ENCODE assay signal across 28 mouse cellular contexts in the genomic region with DNA sequence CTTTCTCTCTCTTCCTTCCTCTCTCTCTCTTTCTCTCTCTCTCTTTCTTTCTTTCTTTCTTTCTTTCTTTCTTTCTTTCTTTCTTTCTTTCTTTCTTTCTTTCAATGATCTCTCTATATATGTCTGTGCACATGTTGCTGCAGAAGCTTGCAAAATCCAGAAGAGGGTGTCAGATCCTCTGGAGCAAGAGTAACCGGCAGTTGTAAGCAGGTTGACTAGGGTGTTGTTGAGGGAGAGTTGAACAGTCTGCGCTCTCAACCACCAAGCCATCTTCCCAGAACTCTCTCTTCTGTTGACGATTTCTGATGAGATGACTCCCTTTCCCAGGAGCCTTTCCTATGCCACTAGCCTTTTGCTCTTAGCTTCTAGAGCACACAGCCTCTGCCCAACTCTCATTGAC. TPM values are rescaled to one million over a fixed set of nuclear protein-coding genes. Genes with fewer than 3 reads are reported as not detected.
DNase-seq lines count a peak whose midpoint lies in the region; ATAC-seq and TF ChIP-seq lines count a peak whose summit lies in the region.
"Had no signal": no experiment of that assay in that cellular context is flagged by ENCODE, and none has a peak within 500 bp of the region (broad histone marks: within the 10 kb centered on the region; RNA-seq: fewer than 3 reads in every experiment).

No protein-coding gene starts in this region.

- intact Hi-C loops in heart, adult 2 months (cut with DNase I): no loop called here

- no peak overlapping the region for H3K9ac ChIP-seq in heart, postnatal 0 days (replicated peaks; ENCODE audit: low read depth, low read length)
- H3K9ac ChIP-seq in heart, adult 2 months (ENCODE audit: low read depth, low read length): no peak overlapping the region
- H3K9ac ChIP-seq in liver, adult 2 months (ENCODE audit: low read depth, low read length): 0 out of 2 replicates have a peak overlapping the region, but pooled peaks have one; percentile 34
- no peak overlapping the region for H3K9ac ChIP-seq in liver, embryonic 12.5 days
- H3K9ac ChIP-seq in midbrain, postnatal 0 days (replicated peaks; ENCODE audit: low read length, poor library complexity, severe bottlenecking): no peak overlapping the region
- no peak overlapping the region for H3K9ac ChIP-seq in midbrain, embryonic 14.5 days (replicated peaks; ENCODE audit: low read length)
- H3K9ac ChIP-seq: embryonic facial prominence, embryonic 12.5 days; forebrain, embryonic 15.5 days; heart, embryonic 12.5 days had no signal

- DNase-seq in heart, postnatal 0 days (ENCODE audit: low spot score): no peak
- no peak for DNase-seq in heart, adult 2 months
- peak; percentile 63 for DNase-seq in liver, adult 2 months (ENCODE audit: extremely low read depth, low read depth, low spot score)
- no peak for DNase-seq in midbrain, postnatal 0 days (ENCODE audit: low spot score)
- no peak for DNase-seq in midbrain, embryonic 14.5 days
- DNase-seq in right cerebral cortex, postnatal 10 days (ENCODE audit: low spot score in 2 of 2): no peak
- DNase-seq: adrenal gland, postnatal 10 days; B cell, adult 2 months; cerebellum, adult 11 months; cerebellum, adult 8-10 months; cerebellum, postnatal 14 days; gastrocnemius, postnatal 14 days; heart, postnatal 36 days had no signal

- H3K36me3 ChIP-seq in heart, postnatal 0 days (replicated peaks; ENCODE audit: control insufficient read depth, insufficient read depth, low read length): no peaks in the 10 kb centered on the region
- H3K36me3 ChIP-seq in heart, adult 2 months (ENCODE audit: control insufficient read depth, insufficient read depth, low read length): no peaks in the 10 kb centered on the region
- no peaks in the 10 kb centered on the region for H3K36me3 ChIP-seq in liver, adult 2 months (ENCODE audit: control insufficient read depth, insufficient read depth, low read length)
- H3K36me3 ChIP-seq in liver, embryonic 12.5 days: no peaks in the 10 kb centered on the region
- H3K36me3 ChIP-seq in midbrain, postnatal 0 days (ENCODE audit: insufficient read depth, low read length): no peaks in the 10 kb centered on the region
- H3K36me3 ChIP-seq in midbrain, embryonic 14.5 days (ENCODE audit: control insufficient read depth, insufficient read depth, low read length): no peaks in the 10 kb centered on the region
- H3K36me3 ChIP-seq: embryonic facial prominence, embryonic 12.5 days; forebrain, embryonic 15.5 days; G1E; heart, embryonic 12.5 days had no signal

- no peak overlapping the region for H3K4me3 ChIP-seq in heart, postnatal 0 days (ENCODE audit: low read depth, low read length)
- H3K4me3 ChIP-seq in heart, adult 2 months: no peak overlapping the region
- H3K4me3 ChIP-seq in liver, adult 2 months (ENCODE audit: insufficient read depth, low read depth, low read length): no peak overlapping the region
- H3K4me3 ChIP-seq in liver, embryonic 12.5 days: no peak overlapping the region
- no peak overlapping the region for H3K4me3 ChIP-seq in midbrain, postnatal 0 days (ENCODE audit: low read depth, low read length)
- H3K4me3 ChIP-seq in midbrain, embryonic 14.5 days (replicated peaks; ENCODE audit: low read depth, low read length): no peak overlapping the region
- H3K4me3 ChIP-seq: embryonic facial prominence, embryonic 12.5 days; forebrain, embryonic 15.5 days; heart, embryonic 12.5 days had no signal

- 0 out of 2 replicates have a peak, but pooled peaks have one; percentile 11 for TF ChIP-seq CTCF in heart, postnatal 0 days (IDR thresholded peaks at IDR 0.05; ENCODE audit: low read depth)
- no peak for TF ChIP-seq CTCF in heart, adult 2 months (IDR thresholded peaks at IDR 0.05)
- no peak for TF ChIP-seq CTCF in liver, adult 2 months (IDR thresholded peaks at IDR 0.05; ENCODE audit: low read depth, low read length)
- TF ChIP-seq CTCF in midbrain, postnatal 0 days (IDR thresholded peaks at IDR 0.05): 0 out of 2 replicates have a peak, but pooled peaks have one; percentile 15

- H3K27me3 ChIP-seq in heart, postnatal 0 days (ENCODE audit: control insufficient read depth, insufficient read depth, low read length): no peaks in the 10 kb centered on the region
- no peaks in the 10 kb centered on the region for H3K27me3 ChIP-seq in heart, adult 2 months (ENCODE audit: control insufficient read depth, insufficient read depth, low read length)
- H3K27me3 ChIP-seq in liver, adult 2 months (ENCODE audit: control insufficient read depth, insufficient read depth, low read length): no peaks in the 10 kb centered on the region
- H3K27me3 ChIP-seq in liver, embryonic 12.5 days (replicated peaks): no peaks in the 10 kb centered on the region
- no peaks in the 10 kb centered on the region for H3K27me3 ChIP-seq in midbrain, postnatal 0 days (ENCODE audit: insufficient read depth, low read length)
- no peaks in the 10 kb centered on the region for H3K27me3 ChIP-seq in midbrain, embryonic 14.5 days (ENCODE audit: control insufficient read depth, insufficient read depth, low read length)
- H3K27me3 ChIP-seq: embryonic facial prominence, embryonic 12.5 days; forebrain, embryonic 15.5 days; heart, embryonic 12.5 days had no signal

- H3K9me3 ChIP-seq in heart, postnatal 0 days (replicated peaks; ENCODE audit: control insufficient read depth, low read length): no peaks in the 10 kb centered on the region
- H3K9me3 ChIP-seq in liver, embryonic 12.5 days (replicated peaks): no peaks in the 10 kb centered on the region
- no peaks in the 10 kb centered on the region for H3K9me3 ChIP-seq in midbrain, postnatal 0 days (ENCODE audit: low read length)
- no peaks in the 10 kb centered on the region for H3K9me3 ChIP-seq in midbrain, embryonic 14.5 days (ENCODE audit: control insufficient read depth, low read length)
- H3K9me3 ChIP-seq: embryonic facial prominence, embryonic 12.5 days; forebrain, embryonic 15.5 days; heart, embryonic 12.5 days had no signal

- 70% methylated on average over 3 of the region's 3 CpGs for WGBS in heart, postnatal 0 days
- WGBS in heart, adult 2 months: 78% methylated on average over 3 of the region's 3 CpGs
- 36% methylated on average over 3 of the region's 3 CpGs for WGBS in liver, adult 2 months
- WGBS in liver, embryonic 12.5 days (ENCODE audit: insufficient replicate concordance): 67% methylated on average over 3 of the region's 3 CpGs
- WGBS in midbrain, postnatal 0 days: 85% methylated on average over 3 of the region's 3 CpGs
- 84% methylated on average over 3 of the region's 3 CpGs for WGBS in midbrain, embryonic 14.5 days

- no peak for TF ChIP-seq EP300 in heart, postnatal 0 days (IDR thresholded peaks at IDR 0.05; ENCODE audit: low read depth)
- no peak for TF ChIP-seq EP300 in heart, adult 2 months (IDR thresholded peaks at IDR 0.05; ENCODE audit: insufficient read depth, low read depth, low read length)

- H3K4me1 ChIP-seq in heart, postnatal 0 days (ENCODE audit: control insufficient read depth, insufficient read depth): no peaks in the 10 kb centered on the region
- H3K4me1 ChIP-seq in heart, adult 2 months (ENCODE audit: control insufficient read depth, insufficient read depth, low read length): no peaks in the 10 kb centered on the region
- peaks cover 31% of the 10 kb centered on the region for H3K4me1 ChIP-seq in liver, adult 2 months (ENCODE audit: control insufficient read depth, insufficient read depth, low read length)
- peaks cover 17% of the 10 kb centered on the region for H3K4me1 ChIP-seq in liver, embryonic 12.5 days
- no peaks in the 10 kb centered on the region for H3K4me1 ChIP-seq in midbrain, postnatal 0 days (ENCODE audit: insufficient read depth, low read length)
- H3K4me1 ChIP-seq in midbrain, embryonic 14.5 days (ENCODE audit: control insufficient read depth, insufficient read depth, low read length): peaks cover 10% of the 10 kb centered on the region
- H3K4me1 ChIP-seq: forebrain, embryonic 15.5 days; heart, embryonic 12.5 days had no signal

- no peak overlapping the region for H3K4me2 ChIP-seq in heart, postnatal 0 days (ENCODE audit: low read depth, low read length)
- H3K4me2 ChIP-seq in liver, embryonic 12.5 days: no peak overlapping the region
- no peak overlapping the region for H3K4me2 ChIP-seq in midbrain, postnatal 0 days (ENCODE audit: low read depth, low read length, poor library complexity, severe bottlenecking)
- H3K4me2 ChIP-seq in midbrain, embryonic 14.5 days (ENCODE audit: low read length): no peak overlapping the region
- H3K4me2 ChIP-seq: embryonic facial prominence, embryonic 12.5 days; forebrain, embryonic 15.5 days; heart, embryonic 12.5 days had no signal

- ATAC-seq in heart, postnatal 0 days (ENCODE audit: insufficient read depth, low read depth): no peak
- no peak for ATAC-seq in liver, embryonic 12.5 days
- ATAC-seq in midbrain, postnatal 0 days (ENCODE audit: low FRiP score): no peak
- no peak for ATAC-seq in midbrain, embryonic 14.5 days (ENCODE audit: low FRiP score, low TSS enrichment)
- ATAC-seq: CD4-positive, CD25-positive, alpha-beta regulatory T cell, adult 4 months; forebrain, embryonic 15.5 days had no signal

- no peak for TF ChIP-seq POLR2A in heart, adult 2 months (IDR thresholded peaks at IDR 0.05; ENCODE audit: insufficient read depth, low read depth, low read length)
- no peak for TF ChIP-seq POLR2A in liver, adult 2 months (IDR thresholded peaks at IDR 0.05; ENCODE audit: extremely low read depth, insufficient read depth, low read length)

- no peaks in the 10 kb centered on the region for H3K79me2 ChIP-seq in heart, adult 2 months (replicated peaks; ENCODE audit: control insufficient read depth, insufficient read depth, low read length)
- H3K79me2 ChIP-seq in liver, adult 2 months (ENCODE audit: control insufficient read depth, insufficient read depth, low read length): no peaks in the 10 kb centered on the region

- no peak overlapping the region for H3K27ac ChIP-seq in heart, postnatal 0 days (ENCODE audit: low read depth)
- no peak overlapping the region for H3K27ac ChIP-seq in heart, adult 2 months
- peak overlapping the region; percentile 80 for H3K27ac ChIP-seq in liver, adult 2 months (replicated peaks; ENCODE audit: insufficient read depth, low read depth, low read length)
- no peak overlapping the region for H3K27ac ChIP-seq in liver, embryonic 12.5 days
- no peak overlapping the region for H3K27ac ChIP-seq in midbrain, postnatal 0 days (ENCODE audit: low read depth, low read length)
- no peak overlapping the region for H3K27ac ChIP-seq in midbrain, embryonic 14.5 days (replicated peaks; ENCODE audit: low read depth, low read length)
- H3K27ac ChIP-seq: embryonic facial prominence, embryonic 12.5 days; forebrain, embryonic 15.5 days had no signal

RNA-seq across cellular contexts. Expression of gene Reg4, which starts 20.1 kb away (rescaled TPM):
- total RNA-seq in heart, postnatal 0 days (2014; rRNA removed; ENCODE audit: low replicate concordance): not detected in 2 replicates
- not detected in 2 replicates for polyA plus RNA-seq in heart, postnatal 0 days (2015; fragmentation: Nextera tagmentation; extraction: Ambion mirVana)
- not detected for total RNA-seq in heart, adult 2 months (2021)
- polyA plus RNA-seq in heart, adult 2 months (2012; rRNA removed): not detected in 2 replicates
- 0.37 TPM in 1 of 2 replicates, not detected in the other for total RNA-seq in liver, adult 2 months (2014; rRNA removed)
- not detected in 2 replicates for polyA plus RNA-seq in liver, adult 2 months (2012; rRNA removed)
- not detected in 2 replicates for polyA plus RNA-seq in liver, embryonic 12.5 days (2016; fragmentation: Nextera tagmentation; extraction: Ambion mirVana)
- not detected in 2 replicates for total RNA-seq in midbrain, postnatal 0 days (2014; rRNA removed)
- not detected in 2 replicates for polyA plus RNA-seq in midbrain, postnatal 0 days (2015; fragmentation: Nextera tagmentation; extraction: Ambion mirVana)
- not detected in 2 replicates for polyA plus RNA-seq in midbrain, embryonic 14.5 days (2014; fragmentation: Nextera tagmentation; extraction: Ambion mirVana)
- total RNA-seq: adrenal gland, postnatal 10 days; adrenal gland, postnatal 4 days; common myeloid progenitor, adult 5-6 weeks; G1E; gastrocnemius, adult 18-20 months; gastrocnemius, postnatal 14 days; heart, adult 8-10 months; heart, postnatal 36 days had no signal
- polyA plus RNA-seq: brain, embryonic 14.5 days; CD4-positive, CD25-positive, alpha-beta regulatory T cell, adult 4 months; embryonic facial prominence, embryonic 12.5 days; forebrain, embryonic 11.5 days; forebrain, embryonic 15.5 days; G1E; gonadal fat pad, adult 2 months; heart, embryonic 12.5 days; heart, embryonic 16.5 days; hindbrain, embryonic 11.5 days had no signal

RNA-seq across cellular contexts. Expression of gene Hmgcs2, which starts 38.2 kb away (rescaled TPM):
- total RNA-seq in heart, postnatal 0 days (2014; rRNA removed; ENCODE audit: low replicate concordance): 5.2 and 115 TPM in 2 replicates
- polyA plus RNA-seq in heart, postnatal 0 days (2015; fragmentation: Nextera tagmentation; extraction: Ambion mirVana): 105 and 153 TPM in 2 replicates
- total RNA-seq in heart, adult 2 months (2021): 10 to 100 TPM in 1 of 2 experiments, 1 to 10 TPM in 1; 9.4 to 12.9 TPM
- 8.1 and 9.9 TPM in 2 replicates for polyA plus RNA-seq in heart, adult 2 months (2012; rRNA removed)
- 687 and 765 TPM in 2 replicates for total RNA-seq in liver, adult 2 months (2014; rRNA removed)
- polyA plus RNA-seq in liver, adult 2 months (2012; rRNA removed): 1,077 and 1,098 TPM in 2 replicates
- 24.7 and 26.9 TPM in 2 replicates for polyA plus RNA-seq in liver, embryonic 12.5 days (2016; fragmentation: Nextera tagmentation; extraction: Ambion mirVana)
- 22.3 and 24.8 TPM in 2 replicates for total RNA-seq in midbrain, postnatal 0 days (2014; rRNA removed)
- 36.3 and 40.4 TPM in 2 replicates for polyA plus RNA-seq in midbrain, postnatal 0 days (2015; fragmentation: Nextera tagmentation; extraction: Ambion mirVana)
- 8.6 and 16.2 TPM in 2 replicates for polyA plus RNA-seq in midbrain, embryonic 14.5 days (2014; fragmentation: Nextera tagmentation; extraction: Ambion mirVana)
- total RNA-seq: G1E had no signal
- polyA plus RNA-seq: CD4-positive, CD25-positive, alpha-beta regulatory T cell, adult 4 months; G1E had no signal

Comparison
In these comparisons a context has a peak if more than half of its experiments do, and no peak if none do; other contexts are left out.
1. CTCF ChIP-seq: peak in heart, postnatal 0 days (single experiment) and midbrain, postnatal 0 days (single experiment); none in heart, adult 2 months (single experiment) and liver, adult 2 months (single experiment).